Mouse (Mus musculus) spleen, embryonic (tissue): ENCODE results near the gene Rsrc1.

Experiments
- CTCF ChIA-PET: fragments of 350-600 bp; sonication (Branson Sonifier 250); formaldehyde crosslinking; loops from one replicate; lab custom pipeline; 2022; lab: Charles Lee

Rsrc1 gene

DNA sequence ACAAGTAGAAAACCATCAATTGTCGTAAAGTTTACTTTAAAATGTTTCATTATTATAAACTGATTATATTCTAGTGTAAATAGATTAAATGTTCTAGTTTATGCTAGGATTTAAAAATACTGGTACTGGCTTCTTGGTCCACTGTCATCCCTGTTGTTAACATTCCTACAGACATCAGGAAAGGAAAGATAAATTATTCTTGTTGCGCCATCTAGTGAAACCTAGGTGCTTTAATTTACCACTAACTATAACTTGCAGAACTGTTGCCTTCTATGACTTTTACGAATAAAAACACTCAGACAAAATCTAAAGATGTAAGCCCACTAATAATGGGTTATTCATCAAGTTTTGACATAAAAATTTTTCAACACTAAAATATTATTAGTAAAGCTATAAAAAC is 286.3 kb downstream of the Rsrc1 start:
- CTCF ChIA-PET = no interaction called here

DNA sequence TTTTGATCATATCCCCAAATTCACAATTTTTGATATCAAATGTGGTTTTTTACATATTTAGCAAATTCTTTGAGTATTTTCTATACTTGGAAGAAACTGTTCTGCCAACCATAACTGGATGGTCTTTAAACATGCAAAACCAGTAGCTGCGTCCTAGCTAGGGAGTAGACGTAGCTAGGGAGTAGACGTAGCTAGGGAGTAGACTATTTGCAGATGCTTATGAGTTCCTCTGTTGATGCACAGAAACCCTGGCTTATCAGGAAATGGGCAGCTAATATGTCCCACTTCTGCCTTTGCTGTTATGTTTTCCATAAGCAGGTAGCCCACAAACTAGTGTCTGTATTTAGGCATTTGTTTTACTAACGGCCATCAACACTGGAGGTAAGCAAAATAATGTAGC is 298.6 kb downstream of the Rsrc1 start:
- CTCF ChIA-PET = interaction anchor here (0.5 kb wide), 1 partner anchor 302 kb away, joined by 3 read pairs; no protein-coding TSS in a partner anchor

DNA sequence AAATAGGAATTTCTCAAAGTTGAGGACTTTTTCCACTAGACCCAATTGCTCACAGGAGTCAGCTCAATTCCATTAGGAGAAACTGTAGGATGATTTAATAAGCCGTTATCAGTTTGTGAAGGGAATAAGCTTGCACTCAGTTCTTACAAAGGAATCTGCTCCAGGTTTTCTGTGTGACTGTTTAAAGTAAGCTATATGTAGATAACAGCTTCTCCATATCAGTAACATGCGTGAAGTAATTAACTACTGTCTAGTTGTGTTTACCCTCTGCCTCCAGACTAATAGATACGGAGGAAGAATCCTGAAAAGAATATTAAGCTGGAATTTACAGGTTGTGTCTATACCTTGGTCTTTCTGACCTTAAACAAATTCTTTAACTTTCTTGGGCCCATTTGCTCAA is 299.1 kb downstream of the Rsrc1 start:
- CTCF ChIA-PET = interaction anchor here (0.5 kb wide), 1 partner anchor 301 kb away, joined by 3 read pairs; no protein-coding TSS in a partner anchor

DNA sequence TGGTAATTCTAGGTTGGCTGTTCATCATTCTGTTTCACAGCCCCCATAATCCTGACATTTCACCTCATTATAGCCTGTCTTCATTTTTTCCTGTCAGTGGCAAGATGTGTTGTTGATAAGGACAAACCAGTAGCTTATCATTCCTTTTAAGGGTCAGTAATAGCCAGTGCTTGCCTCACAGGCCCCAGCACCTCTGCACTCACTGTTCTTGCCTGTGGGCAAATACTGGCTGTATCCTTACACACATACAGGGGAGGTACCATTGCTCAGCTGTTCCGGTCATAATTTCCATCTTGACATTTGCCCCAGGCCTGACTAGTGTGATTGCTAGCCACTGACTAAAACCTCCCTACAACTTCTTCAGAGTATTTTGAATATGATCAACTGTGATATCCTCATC is 302.8 kb downstream of the Rsrc1 start:
- CTCF ChIA-PET = no interaction called here

DNA sequence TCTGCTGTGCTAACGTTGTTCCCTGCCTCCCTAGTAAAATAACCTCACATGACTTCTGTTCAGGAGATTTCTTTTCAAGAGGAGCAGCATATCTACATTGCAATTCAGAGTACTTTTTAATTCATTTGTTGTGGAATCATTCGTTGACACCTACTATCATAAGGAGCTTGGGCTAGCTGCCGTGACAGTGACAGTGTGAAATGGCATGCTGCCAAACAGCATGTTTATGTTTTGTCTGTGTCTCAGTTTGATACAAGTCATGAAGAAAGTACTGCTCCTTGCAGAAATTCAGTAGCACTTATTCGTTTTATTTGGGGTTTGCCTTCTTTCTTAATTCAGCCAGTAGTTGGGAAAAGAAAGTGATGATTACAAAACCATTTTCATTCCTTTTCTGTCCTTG is 303.7 kb downstream of the Rsrc1 start:
- CTCF ChIA-PET = no interaction called here

DNA sequence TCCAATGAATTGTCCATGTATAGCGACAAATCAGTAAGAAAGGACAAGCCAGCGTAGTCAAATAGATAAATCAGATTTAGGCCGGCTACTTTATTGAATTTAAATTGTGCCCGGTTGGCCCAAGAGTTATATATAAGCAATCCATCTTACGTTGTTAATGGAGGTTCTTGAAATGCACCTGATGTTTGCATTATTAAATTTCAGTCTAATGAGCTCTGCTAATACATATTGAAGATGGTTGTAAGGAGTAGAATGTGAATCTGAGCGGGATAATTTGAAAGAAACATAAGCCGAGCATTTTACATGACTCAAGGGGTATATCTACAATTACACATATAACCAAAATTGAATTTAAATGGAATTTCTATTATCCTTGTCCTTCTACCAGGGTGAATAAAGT is 307.5 kb downstream of the Rsrc1 start:
- CTCF ChIA-PET = no interaction called here

DNA sequence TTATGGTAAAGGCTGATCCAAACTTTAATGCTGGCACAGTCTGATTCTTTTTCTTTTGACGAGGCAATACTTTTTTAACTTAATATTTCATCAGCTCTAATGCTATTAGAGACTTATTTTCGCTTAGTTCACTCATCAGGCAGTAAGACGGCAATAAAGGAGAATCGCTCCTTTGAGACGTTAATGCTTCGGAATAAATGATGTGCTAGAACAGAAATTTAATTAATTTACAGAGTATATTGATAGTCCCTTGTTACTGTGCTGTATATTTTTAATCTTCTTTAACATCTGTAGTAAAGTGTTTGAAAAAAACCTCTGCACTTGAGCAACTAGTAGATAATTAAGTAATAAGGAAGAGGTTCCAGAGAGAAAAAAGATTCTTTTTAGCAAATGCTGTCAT is 308.3 kb downstream of the Rsrc1 start:
- CTCF ChIA-PET = no interaction called here

DNA sequence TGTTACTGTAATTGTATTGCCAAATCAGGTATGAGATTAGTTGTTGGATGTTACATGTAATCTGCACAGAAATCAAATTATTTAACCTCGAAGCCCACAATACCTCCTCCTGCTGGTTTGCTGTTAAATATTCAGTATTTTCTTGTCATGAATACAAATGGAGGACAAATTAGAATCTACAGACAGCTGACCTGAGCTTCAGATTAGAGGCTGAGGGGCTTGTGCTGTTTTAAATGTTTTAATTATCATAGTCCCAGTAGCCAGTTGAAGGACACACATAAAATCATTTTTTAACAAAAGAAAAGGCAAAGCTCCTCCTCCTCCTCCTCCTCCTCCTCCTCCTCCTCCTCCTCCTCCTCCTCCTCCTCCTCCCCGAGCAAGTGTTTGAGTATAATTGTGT is 327.5 kb downstream of the Rsrc1 start:
- CTCF ChIA-PET = interaction anchor here (0.7 kb wide), 1 partner anchor 18 kb away, joined by 3 read pairs; no protein-coding TSS in a partner anchor

DNA sequence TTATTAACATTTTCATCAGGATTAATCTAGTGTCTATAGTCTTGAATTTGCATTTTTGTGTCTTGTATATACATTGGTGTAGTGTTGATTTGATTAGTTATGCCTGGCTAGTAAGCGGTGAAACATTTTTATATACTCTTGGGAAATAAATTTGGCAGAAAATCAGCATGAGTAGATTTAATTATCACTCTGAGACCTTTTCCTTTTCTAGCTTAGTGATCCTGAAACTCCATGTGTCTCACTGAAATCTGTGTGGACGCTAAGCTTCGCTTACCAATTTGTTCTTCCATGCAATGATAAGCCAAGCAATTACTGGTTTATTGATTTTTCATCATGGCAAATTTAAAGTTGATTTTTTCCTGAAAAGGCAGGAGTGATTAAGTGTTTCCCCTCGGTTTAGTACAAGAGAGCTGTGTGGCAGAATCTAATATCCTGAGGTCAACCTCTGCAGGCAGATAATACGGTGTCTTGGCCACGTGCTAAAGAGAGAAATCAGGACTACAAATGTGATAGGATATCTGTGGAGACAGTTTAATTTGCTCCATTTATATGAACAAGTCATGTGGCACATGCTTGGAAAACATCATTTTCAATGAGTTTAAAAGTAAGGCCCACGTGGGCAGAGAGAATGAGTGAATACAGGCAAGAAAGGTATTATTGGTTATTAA is 328.6 kb downstream of the Rsrc1 start:
- CTCF ChIA-PET = no interaction called here

DNA sequence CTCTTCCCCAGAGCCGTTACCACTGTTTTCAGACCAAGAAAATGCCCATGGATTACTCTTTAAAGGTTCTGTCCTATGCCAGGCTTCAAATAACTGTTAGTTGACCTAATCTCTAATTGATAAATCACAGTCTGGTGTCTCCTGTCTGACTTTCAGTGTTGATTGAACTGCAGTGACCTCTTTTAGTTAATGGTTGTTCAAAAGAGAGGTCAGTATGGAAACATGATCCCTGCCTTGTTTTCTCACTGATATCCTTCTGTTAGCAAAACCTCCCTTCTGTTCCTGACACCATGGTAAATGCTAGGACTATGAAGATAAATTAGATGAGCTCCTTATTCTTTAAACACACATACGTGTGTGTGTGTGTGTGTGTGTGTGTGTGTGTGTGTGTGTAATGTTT is 330.2 kb downstream of the Rsrc1 start:
- CTCF ChIA-PET = no interaction called here

DNA sequence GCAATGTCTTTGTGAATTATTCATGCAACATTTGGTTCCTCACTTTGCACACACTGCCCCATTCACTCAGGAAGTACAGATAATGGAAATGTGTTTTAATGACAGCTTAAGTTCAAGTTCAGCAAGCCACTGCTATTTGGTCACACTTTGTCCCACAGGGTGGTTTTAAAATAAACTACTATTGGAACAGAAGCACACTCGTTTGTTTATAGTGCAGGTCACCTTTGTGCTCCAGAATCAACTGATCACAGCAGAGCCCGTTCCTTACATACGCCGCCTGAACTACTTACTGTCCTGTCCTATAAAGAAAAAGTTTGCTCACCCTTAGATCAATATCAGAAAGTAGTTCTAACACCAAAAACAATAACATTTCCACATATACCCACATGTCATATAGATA is 341.2 kb downstream of the Rsrc1 start:
- CTCF ChIA-PET = no interaction called here

DNA sequence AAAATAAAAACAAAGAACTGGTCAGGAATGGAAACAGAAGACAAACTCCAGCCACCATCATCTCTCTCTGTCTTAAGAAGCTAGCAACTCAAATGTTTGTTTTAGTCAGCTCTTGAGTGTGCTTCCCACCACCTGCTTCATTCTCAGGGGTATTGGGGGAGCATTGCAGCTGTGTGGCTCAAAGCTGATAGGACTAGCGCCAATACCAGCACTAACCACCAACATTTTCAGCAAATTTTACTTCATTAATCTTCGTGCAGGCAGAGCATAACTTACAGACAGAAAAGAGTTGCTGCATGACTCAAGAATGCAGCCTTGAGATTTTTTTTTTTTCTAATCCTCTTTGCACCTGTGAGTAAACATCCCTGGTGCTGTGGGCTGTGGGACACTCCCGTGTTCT is 358.4 kb downstream of the Rsrc1 start:
- CTCF ChIA-PET = no interaction called here

DNA sequence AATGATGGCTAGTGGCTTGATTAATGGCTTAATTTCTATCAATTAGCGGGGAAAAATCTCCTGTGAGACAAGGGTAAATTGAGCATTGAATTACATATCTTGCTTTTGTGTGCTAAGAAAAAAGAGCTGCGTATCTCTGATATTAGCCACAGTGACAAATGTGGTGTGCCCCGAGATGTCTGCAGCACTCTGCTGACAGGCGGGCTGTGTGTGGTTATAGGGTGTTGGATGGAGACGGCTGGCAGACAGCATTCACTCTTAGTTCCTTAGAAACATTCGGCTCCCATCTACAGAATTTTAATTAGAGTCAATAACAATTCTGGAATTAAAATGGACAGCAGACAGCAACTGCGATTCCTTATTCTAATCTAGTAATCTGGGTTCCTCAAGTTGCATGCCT is 359.7 kb downstream of the Rsrc1 start:
- CTCF ChIA-PET = interaction anchor here (0.6 kb wide), 1 partner anchor 377 kb away, joined by 8 read pairs; no protein-coding TSS in a partner anchor

DNA sequence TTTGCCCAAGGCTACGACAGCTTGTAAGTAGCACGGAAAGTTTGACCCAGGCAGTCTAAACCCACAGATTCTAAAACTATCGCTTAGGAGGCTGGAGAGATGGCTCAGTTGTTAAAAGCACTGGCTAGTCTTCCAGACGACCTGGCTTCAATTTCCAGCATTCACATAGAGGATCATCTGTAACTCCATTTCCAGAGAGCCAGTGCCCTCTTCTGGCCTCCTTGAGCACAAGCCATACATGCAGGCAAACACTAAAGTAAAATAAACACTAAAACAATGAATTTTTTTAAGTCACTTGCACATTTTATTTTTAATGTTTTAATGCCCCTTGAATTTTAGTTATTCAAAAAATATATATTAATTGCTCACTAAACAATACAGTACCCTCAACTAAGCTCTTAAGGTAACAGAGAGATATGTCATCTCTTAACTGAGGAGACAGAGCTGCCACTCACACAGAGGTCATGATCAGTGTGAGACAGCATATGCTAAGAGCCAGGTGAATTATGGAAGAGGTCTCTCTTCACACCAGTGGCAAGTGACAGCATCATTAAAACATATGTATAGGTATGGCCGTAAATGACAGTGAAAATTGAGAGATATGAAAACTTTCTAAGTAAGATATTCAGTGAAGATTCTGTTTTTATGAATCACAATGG is 361.9 kb downstream of the Rsrc1 start:
- CTCF ChIA-PET = no interaction called here

DNA sequence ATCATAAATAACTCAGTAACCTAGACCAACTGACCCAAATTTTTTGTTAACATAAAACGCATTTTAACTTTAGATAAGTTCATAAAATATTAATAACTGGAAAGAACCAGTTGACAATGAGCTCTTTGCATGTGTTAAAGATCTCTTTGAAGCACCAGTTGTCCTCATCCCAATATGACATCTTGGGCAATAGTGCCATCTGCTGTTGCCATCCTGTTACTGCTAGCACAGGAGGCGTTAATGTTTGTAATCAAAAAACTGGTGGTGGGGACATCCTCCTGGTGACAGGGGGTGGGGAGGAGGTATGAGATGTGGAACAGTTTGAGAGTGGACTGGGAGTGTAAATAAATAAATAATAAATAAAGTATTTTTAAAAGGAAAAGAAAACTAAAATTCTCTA is 363.4 kb downstream of the Rsrc1 start:
- CTCF ChIA-PET = no interaction called here

DNA sequence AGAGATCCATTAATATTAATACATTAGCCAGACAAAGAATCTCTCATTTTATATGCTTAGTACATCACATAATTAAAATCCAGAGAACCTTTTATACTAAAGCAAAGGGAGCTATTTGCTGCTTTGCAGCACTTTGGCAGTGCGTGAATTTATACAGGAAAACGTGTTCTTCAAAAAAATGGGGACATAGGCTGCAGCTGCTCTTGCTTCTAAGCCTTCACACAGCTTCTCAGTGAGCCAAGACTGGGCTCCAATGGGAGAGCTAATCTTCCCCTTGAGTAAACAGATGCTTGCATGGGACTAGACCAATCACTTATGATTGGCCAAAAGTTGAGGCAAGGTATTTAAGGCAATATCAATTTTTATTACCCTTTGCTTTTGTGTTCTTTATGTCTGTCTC is 365.5 kb downstream of the Rsrc1 start:
- CTCF ChIA-PET = no interaction called here

DNA sequence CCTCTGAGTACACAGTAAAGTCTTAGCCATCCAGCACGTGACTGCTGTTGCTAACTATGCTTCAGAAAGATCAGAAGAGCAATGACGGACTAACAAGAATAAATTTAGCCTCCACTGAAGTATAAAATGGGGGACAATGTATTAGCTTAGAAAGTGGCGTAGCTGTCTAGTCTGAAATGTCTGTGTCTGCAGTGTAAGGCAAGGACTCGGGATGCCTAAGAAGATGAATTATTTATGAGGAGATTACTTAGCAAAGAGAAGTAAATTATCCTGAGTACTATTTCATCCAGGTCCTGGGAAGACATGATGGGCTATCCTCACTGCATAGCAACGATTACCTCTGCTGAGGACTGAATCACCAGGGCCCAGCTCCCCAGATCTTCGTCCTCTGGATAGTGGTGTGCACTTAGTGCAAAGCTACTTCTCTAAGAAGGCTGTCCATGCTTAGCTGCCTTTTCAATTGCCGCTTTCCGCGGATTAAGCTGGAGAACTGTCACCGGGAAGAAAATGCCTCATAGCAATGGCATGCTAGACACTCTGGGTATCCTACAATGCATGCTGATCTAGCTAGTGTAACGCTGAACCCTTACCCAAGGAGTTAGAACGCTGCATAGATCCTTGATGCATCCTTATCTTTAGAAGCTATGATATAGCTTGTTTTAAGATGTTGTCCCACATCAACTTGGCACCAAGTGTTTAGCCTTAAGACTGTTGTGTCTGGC is 370.4 kb downstream of the Rsrc1 start:
- CTCF ChIA-PET = no interaction called here

DNA sequence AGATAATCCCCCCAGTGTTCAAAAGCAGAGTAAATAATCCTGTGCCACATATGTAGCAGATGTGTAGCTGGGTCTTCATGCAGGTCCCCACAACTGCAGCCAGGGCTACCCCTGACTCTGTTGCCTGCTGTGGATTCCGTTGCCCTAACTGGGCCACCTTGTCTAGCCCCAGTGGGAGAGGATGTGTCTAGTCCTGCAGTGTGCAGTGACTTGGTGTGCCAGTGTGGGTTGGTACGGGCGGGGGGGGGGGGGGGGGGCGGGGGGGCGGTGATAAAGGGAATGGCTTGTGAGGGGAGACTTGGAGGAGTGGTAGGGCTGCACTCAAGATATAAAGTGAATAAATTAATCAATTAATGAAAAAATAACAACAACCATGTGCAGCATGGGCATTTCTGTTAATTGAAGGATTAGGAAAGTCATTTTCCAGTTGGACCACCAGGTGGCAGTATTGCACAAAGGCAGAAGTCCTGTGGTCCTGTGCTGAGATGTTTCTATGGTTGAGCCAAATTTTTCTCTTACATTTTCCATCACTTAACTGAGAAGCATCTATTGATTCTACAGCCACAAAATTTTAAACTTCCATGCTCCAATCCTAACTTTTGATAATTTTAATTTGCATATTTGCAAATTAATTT is 371.1 kb downstream of the Rsrc1 start:
- CTCF ChIA-PET = no interaction called here

DNA sequence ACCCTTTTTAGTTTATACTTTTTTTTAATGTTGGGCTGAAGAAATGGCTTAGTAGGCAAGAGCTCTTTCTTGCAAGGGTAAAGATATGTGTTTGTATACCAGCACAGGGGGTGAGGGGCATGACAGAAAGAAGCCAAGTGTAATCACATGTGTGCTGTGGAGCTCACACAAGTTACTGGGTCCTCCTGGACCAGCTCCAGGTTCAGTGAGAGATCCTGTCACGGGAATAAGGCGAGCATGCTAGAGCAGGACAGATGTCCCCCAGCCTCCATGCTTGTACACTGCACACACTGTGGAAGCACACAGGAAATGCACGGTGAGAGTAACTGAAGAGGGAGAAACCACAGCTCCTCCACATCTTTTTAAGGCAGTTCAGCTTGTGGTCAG is 371.6 kb downstream of the Rsrc1 start:
- CTCF ChIA-PET = interaction anchor here (0.6 kb wide), 1 partner anchor 1488 kb away, joined by 3 read pairs; no protein-coding TSS in a partner anchor

DNA sequence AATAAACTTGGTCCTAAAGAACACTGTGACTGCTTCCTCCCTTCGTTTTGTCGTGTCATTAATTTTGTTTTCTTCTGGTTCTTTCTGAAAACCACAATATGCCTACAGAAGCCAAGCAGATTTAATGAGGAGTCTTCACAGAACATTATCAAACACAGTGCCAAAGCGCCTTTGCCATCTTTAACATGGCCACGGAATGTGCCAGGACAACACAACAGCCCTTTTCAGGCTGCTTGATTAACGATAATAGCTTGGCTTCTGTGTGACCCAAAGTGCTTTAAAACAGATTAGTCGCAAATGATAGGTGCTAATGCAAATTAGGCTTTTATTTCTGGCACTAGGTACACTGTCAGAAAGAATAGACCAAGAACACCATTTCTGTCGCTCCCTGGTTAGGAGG is 377.2 kb downstream of the Rsrc1 start:
- CTCF ChIA-PET = no interaction called here

DNA sequence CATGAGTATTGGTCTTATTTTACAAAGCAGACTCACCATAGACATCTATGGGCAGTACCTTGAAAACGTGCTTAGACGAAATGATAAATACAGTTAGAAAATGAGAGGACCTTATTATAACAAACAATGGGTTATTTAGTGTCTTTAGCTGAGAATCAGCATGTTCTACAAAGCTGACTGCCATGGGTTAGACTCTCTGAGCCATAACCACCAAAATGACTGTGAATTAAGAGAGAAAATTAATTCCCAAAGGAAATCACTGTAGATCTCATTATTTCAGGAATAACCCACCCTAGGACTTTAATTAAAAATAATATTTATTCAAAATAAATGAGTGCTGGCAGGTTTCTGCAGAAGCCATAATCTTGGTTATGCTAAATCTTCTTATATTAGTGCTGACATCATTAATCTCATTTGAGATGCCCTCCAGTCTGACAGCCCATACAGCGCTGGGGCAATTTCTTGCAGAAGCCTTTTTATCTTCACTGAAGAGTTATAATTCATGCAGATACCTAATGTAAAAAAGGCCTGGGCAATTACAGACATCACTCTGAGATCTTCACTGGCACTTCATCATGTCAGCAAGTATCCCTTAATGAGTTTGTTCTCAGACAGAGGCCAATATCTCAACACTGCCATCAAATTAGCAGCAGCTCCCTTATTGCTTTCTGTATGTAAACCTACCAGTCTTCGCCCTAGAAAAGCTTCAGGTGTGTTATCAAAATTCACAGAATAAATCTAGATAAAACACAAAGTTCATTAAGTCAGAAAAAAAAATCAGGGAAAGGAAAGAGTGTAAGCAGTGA is 385.1 kb downstream of the Rsrc1 start:
- CTCF ChIA-PET = interaction anchor here (0.6 kb wide), 1 partner anchor 24 kb away, joined by 3 read pairs; no protein-coding TSS in a partner anchor
